Mouse (Mus musculus): ENCODE measurements around the gene Rhbdl1. TPM values are rescaled to one million over a fixed set of nuclear protein-coding genes. Genes with fewer than 3 reads are reported as not detected.
A peak's percentile ranks its signal among the peaks of the same experiment; 100 is the strongest.

Gene Rhbdl1
- polyA plus RNA-seq, 1 experiment from 2014 or later = 1.6 TPM

GRCm38 (mm10) chr17:25839455-25840235 lies 2.5 kb upstream of the Rhbdl1 start:
- H3K9me3 ChIP-seq (ENCODE audit: control insufficient read depth, low read length) = no peaks in the 10 kb centered on the region
- H3K36me3 ChIP-seq (ENCODE audit: control insufficient read depth, insufficient read depth, low read length) = peaks cover 40% of the 10 kb centered on the region
- H3K27ac ChIP-seq (ENCODE audit: low read depth, low read length) = no peak overlapping the region; the same call in 1 of the 2 replicates
- no peaks in the 10 kb centered on the region for H3K27me3 ChIP-seq (replicated peaks; ENCODE audit: control insufficient read depth, insufficient read depth, low read length)
- ATAC-seq (replicated peaks; ENCODE audit: low FRiP score) (no peak), DNase-seq (ENCODE audit: low spot score) (no peak)
- 84% methylated on average over 14 of the region's 14 CpGs for WGBS
- no peak overlapping the region for H3K4me2 ChIP-seq
- H3K4me1 ChIP-seq (replicated peaks; ENCODE audit: control insufficient read depth, insufficient read depth, low read length) = peaks cover 38% of the 10 kb centered on the region
- no peak overlapping the region for H3K4me3 ChIP-seq (ENCODE audit: low read depth, low read length)
- H3K9ac ChIP-seq (ENCODE audit: low read depth, low read length) = no peak overlapping the region

DNA sequence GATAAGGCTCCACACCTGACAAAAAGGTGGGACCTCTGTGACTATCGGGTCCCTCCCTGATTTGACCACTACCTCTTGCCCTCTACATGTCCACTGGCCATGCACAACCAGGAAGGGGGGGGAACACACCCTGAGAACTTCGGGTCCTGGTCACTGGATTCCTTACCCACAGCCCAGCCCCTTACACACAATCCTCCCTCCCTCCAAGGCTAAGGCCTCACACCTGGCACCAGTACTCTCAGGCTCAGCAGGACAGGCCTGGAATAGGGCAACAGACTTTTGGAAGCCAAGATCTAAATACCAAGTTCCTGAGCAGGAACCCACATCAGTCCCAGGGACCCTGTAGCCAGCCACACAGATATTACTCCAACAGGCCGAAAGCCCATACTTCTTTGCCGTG lies 1.8 kb upstream of the Rhbdl1 start:
- H3K4me3 ChIP-seq (ENCODE audit: low read depth, low read length) = no peak overlapping the region
- H3K27ac ChIP-seq (ENCODE audit: low read depth, low read length) = no peak overlapping the region
- no peaks in the 10 kb centered on the region for H3K9me3 ChIP-seq (ENCODE audit: control insufficient read depth, low read length)
- 83% methylated on average over 4 of the region's 4 CpGs for WGBS
- H3K4me1 ChIP-seq (replicated peaks; ENCODE audit: control insufficient read depth, insufficient read depth, low read length) = peaks cover 44% of the 10 kb centered on the region
- DNase-seq (ENCODE audit: low spot score) (no peak), ATAC-seq (replicated peaks; ENCODE audit: low FRiP score) (no peak)
- H3K27me3 ChIP-seq (replicated peaks; ENCODE audit: control insufficient read depth, insufficient read depth, low read length) = no peaks in the 10 kb centered on the region
- H3K9ac ChIP-seq (ENCODE audit: low read depth, low read length) = no peak overlapping the region
- no peak overlapping the region for H3K4me2 ChIP-seq
- peaks cover 40% of the 10 kb centered on the region for H3K36me3 ChIP-seq (ENCODE audit: control insufficient read depth, insufficient read depth, low read length)

DNA sequence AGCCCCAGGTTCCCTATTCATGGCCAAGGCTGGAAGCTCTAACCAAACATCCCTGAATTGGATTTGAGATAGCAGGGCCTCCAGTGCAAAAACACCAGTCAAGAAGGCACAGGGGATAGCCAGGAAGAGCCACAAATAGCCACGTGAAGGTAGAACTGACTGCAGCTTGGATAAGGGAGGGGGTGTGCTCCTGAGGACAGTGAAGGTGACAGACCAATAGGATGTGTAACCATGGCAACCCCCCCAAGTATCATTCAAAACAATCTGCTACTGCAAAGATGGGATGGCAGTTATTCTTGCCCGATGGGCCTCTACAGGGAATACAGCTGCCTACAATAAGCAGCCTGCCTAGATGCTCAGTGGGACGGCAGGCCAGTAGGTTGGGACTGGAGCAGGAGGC lies 438 bp upstream of the Rhbdl1 start:
- Histone ChIP-seq H3K4me1 (replicated peaks; ENCODE audit: control insufficient read depth, insufficient read depth, low read length) (peaks cover 38% of the 10 kb centered on the region), H3K27ac (ENCODE audit: low read depth, low read length) (no peak overlapping the region)

DNA sequence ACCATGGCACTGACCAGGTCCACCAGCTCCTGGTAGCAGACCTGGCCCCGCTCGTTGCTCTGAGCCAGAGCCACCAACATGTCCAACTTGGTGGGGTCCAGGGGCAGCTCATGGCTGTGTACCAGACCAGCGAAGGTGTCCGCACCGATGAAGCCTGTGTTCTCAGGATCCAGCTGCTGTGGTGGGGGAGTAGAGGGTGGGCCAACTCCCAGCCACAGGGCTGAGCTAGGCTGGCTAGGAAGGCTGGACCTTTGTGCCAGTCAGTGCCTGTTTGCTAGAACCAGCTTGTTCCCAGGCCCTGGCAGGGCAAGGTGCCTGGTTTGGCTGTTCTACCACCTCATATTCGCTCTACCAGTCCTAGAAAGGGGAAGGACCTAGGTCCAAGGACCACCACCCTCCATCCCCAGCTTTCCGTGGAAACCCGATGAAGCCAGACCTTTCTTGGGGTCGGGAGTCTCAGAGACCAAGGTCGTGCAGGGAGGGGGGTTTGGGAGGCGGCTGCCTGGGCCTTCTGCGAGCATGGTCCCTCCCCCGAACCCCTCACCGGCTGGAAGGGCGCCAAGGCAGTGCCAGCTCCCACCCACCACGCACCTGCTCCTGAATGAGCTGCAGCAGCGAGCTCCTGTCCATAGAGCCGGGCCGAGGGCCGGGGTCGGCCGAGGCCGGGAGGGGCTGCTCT lies 559 bp downstream of the Rhbdl1 start:
- Histone ChIP-seq H3K9ac (ENCODE audit: low read depth, low read length) (peak overlapping the region; percentile 58), H3K36me3 (ENCODE audit: control insufficient read depth, insufficient read depth, low read length) (peaks cover 36% of the 10 kb centered on the region), H3K4me2 (peak overlapping the region; percentile 77), H3K9me3 (ENCODE audit: control insufficient read depth, low read length) (no peaks in the 10 kb centered on the region), H3K27ac (ENCODE audit: low read depth, low read length) (peak overlapping the region; percentile 8; the same call in 1 of the 2 replicates), H3K4me3 (ENCODE audit: low read depth, low read length) (peak overlapping the region; percentile 40), H3K4me1 (replicated peaks; ENCODE audit: control insufficient read depth, insufficient read depth, low read length) (peaks cover 44% of the 10 kb centered on the region), H3K27me3 (replicated peaks; ENCODE audit: control insufficient read depth, insufficient read depth, low read length) (no peaks in the 10 kb centered on the region)
- no peak for DNase-seq (ENCODE audit: low spot score)
- 24% methylated on average over 23 of the region's 23 CpGs for WGBS
- no peak for ATAC-seq (replicated peaks; ENCODE audit: low FRiP score)

More for the DNA sequence above, 438 bp upstream of the Rhbdl1 start:
- Histone ChIP-seq H3K27me3 (replicated peaks; ENCODE audit: control insufficient read depth, insufficient read depth, low read length) (no peaks in the 10 kb centered on the region), H3K9me3 (ENCODE audit: control insufficient read depth, low read length) (no peaks in the 10 kb centered on the region), H3K4me2 (peak overlapping the region; percentile 77), H3K36me3 (ENCODE audit: control insufficient read depth, insufficient read depth, low read length) (peaks cover 40% of the 10 kb centered on the region), H3K4me3 (ENCODE audit: low read depth, low read length) (no peak overlapping the region; the same call in 1 of the 2 replicates), H3K9ac (ENCODE audit: low read depth, low read length) (peak overlapping the region; percentile 11; the same call in 1 of the 2 replicates)
- 59% methylated on average over 3 of the region's 3 CpGs for WGBS
- DNase-seq (ENCODE audit: low spot score) (no peak), ATAC-seq (replicated peaks; ENCODE audit: low FRiP score) (no peak)

DNA sequence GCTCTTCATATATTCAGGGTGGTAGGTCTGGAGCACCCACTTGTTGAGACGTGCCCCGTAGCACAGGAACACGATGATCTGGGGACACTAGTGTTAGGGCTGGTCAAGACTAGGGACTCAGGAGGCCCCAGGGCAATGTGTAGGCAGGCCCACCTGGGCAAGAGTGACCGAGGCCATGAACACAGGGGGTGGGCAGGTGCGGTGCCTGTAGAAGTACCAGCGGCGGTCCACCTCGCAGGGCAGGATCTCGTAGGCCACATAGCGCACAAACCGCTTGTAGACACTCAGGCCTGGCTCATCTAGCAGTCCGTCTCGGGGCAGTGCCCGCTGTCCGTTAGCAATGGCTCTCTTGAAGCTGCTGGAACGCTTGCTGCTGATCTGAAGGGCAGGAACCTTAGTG lies 1.3 kb downstream of the Rhbdl1 start:
- Histone ChIP-seq H3K27ac (ENCODE audit: low read depth, low read length) (no peak overlapping the region), H3K27me3 (replicated peaks; ENCODE audit: control insufficient read depth, insufficient read depth, low read length) (no peaks in the 10 kb centered on the region), H3K9me3 (ENCODE audit: control insufficient read depth, low read length) (no peaks in the 10 kb centered on the region), H3K36me3 (ENCODE audit: control insufficient read depth, insufficient read depth, low read length) (peaks cover 36% of the 10 kb centered on the region), H3K4me2 (no peak overlapping the region; the same call in none of the 2 replicates), H3K9ac (ENCODE audit: low read depth, low read length) (no peak overlapping the region), H3K4me3 (ENCODE audit: low read depth, low read length) (no peak overlapping the region; the same call in 1 of the 2 replicates), H3K4me1 (replicated peaks; ENCODE audit: control insufficient read depth, insufficient read depth, low read length) (peaks cover 51% of the 10 kb centered on the region)
- ATAC-seq (replicated peaks; ENCODE audit: low FRiP score) = no peak
- no peak for DNase-seq (ENCODE audit: low spot score)
- WGBS = 93% methylated on average over 16 of the region's 16 CpGs

DNA sequence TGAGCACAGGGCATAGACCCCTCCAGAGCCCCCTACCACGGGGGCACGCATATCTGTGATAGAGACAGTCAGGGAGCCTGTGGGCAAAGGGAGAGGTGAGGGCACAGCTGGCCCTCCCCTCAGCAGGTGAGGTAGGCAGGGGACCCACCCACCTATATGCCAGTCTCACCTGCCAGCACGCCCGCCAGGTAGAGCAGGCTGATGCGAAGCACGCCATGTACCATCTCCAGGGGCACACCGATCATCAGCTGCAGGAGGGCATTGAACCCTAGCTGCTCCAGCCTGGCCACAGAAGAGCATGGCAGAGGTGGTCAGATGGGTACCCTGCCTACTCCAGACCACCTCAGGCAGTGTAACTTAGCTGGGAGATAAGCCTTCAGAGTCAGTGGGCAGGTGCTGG lies 1.8 kb downstream of the Rhbdl1 start:
- Histone ChIP-seq H3K27ac (ENCODE audit: low read depth, low read length) (no peak overlapping the region), H3K36me3 (ENCODE audit: control insufficient read depth, insufficient read depth, low read length) (peaks cover 36% of the 10 kb centered on the region)

DNA sequence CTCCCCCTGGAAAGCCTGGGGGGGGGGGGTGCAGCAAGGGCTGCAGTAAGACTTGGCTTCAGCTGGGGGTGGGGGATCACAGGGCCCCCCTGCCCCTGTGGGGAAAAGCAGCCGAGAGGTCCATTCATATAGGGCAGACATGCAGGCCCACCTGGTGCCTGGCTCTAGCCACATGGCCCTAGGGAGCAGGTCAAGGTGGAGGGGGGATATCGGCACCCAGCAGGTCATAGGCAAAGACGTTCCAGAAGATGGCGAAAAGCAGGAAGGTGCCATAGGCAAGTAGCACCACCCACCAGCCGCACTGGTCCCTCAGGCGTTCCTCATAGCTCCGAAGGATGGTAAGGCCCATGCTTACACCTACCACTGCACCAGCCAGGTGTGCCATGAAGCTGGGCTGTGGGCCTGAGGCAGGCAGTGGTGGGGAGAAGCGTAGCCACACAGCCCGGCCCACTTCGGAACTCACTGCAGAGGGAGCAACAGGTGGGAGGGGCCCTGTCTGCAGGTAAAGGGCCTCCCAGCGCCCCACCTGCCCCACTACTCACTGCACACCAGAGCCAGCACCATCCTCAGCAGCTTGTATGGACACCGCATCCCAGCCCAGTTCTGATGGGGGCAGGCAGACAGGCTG lies 2.4 kb downstream of the Rhbdl1 start:
- H3K4me2 ChIP-seq = peak overlapping the region; percentile 99
- peaks cover 38% of the 10 kb centered on the region for H3K36me3 ChIP-seq (ENCODE audit: control insufficient read depth, insufficient read depth, low read length)
- H3K27ac ChIP-seq (ENCODE audit: low read depth, low read length) = no peak overlapping the region
- peak overlapping the region; percentile 85 for H3K4me3 ChIP-seq (ENCODE audit: low read depth, low read length)
- WGBS = 91% methylated on average over 12 of the region's 12 CpGs
- no peaks in the 10 kb centered on the region for H3K9me3 ChIP-seq (ENCODE audit: control insufficient read depth, low read length)
- H3K4me1 ChIP-seq (replicated peaks; ENCODE audit: control insufficient read depth, insufficient read depth, low read length) = peaks cover 60% of the 10 kb centered on the region
- ATAC-seq (replicated peaks; ENCODE audit: low FRiP score) (no peak), DNase-seq (ENCODE audit: low spot score) (no peak)
- H3K27me3 ChIP-seq (replicated peaks; ENCODE audit: control insufficient read depth, insufficient read depth, low read length) = no peaks in the 10 kb centered on the region
- peak overlapping the region; percentile 88 for H3K9ac ChIP-seq (ENCODE audit: low read depth, low read length)

More for the DNA sequence above, 1.8 kb downstream of the Rhbdl1 start:
- Histone ChIP-seq H3K4me1 (replicated peaks; ENCODE audit: control insufficient read depth, insufficient read depth, low read length) (peaks cover 54% of the 10 kb centered on the region), H3K4me3 (ENCODE audit: low read depth, low read length) (no peak overlapping the region), H3K4me2 (peak overlapping the region; percentile 99; the same call in 1 of the 2 replicates), H3K27me3 (replicated peaks; ENCODE audit: control insufficient read depth, insufficient read depth, low read length) (no peaks in the 10 kb centered on the region), H3K9me3 (ENCODE audit: control insufficient read depth, low read length) (no peaks in the 10 kb centered on the region), H3K9ac (ENCODE audit: low read depth, low read length) (no peak overlapping the region)
- WGBS = 92% methylated on average over 7 of the region's 7 CpGs
- no peak for DNase-seq (ENCODE audit: low spot score)
- no peak for ATAC-seq (replicated peaks; ENCODE audit: low FRiP score)

GRCm38 (mm10) chr17:25833961-25834594 lies 3.0 kb downstream of the Rhbdl1 start:
- H3K4me3 ChIP-seq (ENCODE audit: low read depth, low read length) = peak overlapping the region; percentile 85
- peaks cover 33% of the 10 kb centered on the region for H3K36me3 ChIP-seq (ENCODE audit: control insufficient read depth, insufficient read depth, low read length)
- H3K9me3 ChIP-seq (ENCODE audit: control insufficient read depth, low read length) = no peaks in the 10 kb centered on the region
- H3K27ac ChIP-seq (ENCODE audit: low read depth, low read length) = peak overlapping the region; percentile 97
- H3K27me3 ChIP-seq (replicated peaks; ENCODE audit: control insufficient read depth, insufficient read depth, low read length) = no peaks in the 10 kb centered on the region
- 42% methylated on average over 6 of the region's 6 CpGs for WGBS
- H3K9ac ChIP-seq (ENCODE audit: low read depth, low read length) = peak overlapping the region; percentile 88
- peak overlapping the region; percentile 99 for H3K4me2 ChIP-seq
- H3K4me1 ChIP-seq (replicated peaks; ENCODE audit: control insufficient read depth, insufficient read depth, low read length) = peaks cover 61% of the 10 kb centered on the region
- no peak for DNase-seq (ENCODE audit: low spot score)
- ATAC-seq (replicated peaks; ENCODE audit: low FRiP score) = no peak

Measured in liver, embryonic 11.5 days (tissue).